Comparison of ENCODE assay signal across 7 mouse cellular contexts in the genomic region with DNA sequence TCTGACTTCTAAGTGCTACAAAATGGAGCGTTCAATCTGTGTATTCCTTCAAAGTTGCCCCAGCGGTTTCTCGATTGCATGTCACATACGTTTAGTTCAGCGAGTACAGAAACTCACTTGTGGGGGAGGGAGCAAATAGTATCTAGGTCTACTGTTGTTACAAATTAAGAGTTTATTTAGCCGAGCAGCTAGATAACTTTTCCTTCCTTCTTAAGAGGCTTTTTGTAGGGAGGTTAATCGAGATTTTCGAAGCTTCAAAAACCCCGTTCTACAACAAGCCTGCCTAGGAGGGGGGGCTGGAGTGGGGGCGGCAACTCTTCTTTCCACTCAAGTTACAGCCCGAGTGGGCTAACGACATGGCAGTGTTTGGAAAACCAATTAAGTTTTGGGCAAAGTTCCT. TPM values are rescaled to one million over a fixed set of nuclear protein-coding genes. Genes with fewer than 3 reads are reported as not detected.
DNase-seq lines count a peak whose midpoint lies in the region; ATAC-seq and TF ChIP-seq lines count a peak whose summit lies in the region.

No protein-coding gene starts in this region.

- H3K27me3 ChIP-seq in lung, postnatal 0 days (replicated peaks; ENCODE audit: insufficient read depth, low read length): no peaks in the 10 kb centered on the region
- no peaks in the 10 kb centered on the region for H3K27me3 ChIP-seq in forebrain, embryonic 15.5 days
- no peaks in the 10 kb centered on the region for H3K27me3 ChIP-seq in limb, embryonic 13.5 days
- no peaks in the 10 kb centered on the region for H3K27me3 ChIP-seq in stomach, embryonic 14.5 days (ENCODE audit: control insufficient read depth, insufficient read depth, low read length)

- no peaks in the 10 kb centered on the region for H3K36me3 ChIP-seq in lung, postnatal 0 days (ENCODE audit: insufficient read depth, low read length)
- no peaks in the 10 kb centered on the region for H3K36me3 ChIP-seq in forebrain, embryonic 15.5 days
- peaks cover 37% of the 10 kb centered on the region for H3K36me3 ChIP-seq in limb, embryonic 13.5 days
- peaks cover 26% of the 10 kb centered on the region for H3K36me3 ChIP-seq in stomach, embryonic 14.5 days (ENCODE audit: control insufficient read depth, insufficient read depth, low read length)

- H3K4me2 ChIP-seq in lung, postnatal 0 days (replicated peaks; ENCODE audit: low read depth, low read length): peak overlapping the region; percentile 73
- peak overlapping the region; percentile 76 for H3K4me2 ChIP-seq in forebrain, embryonic 15.5 days (replicated peaks)
- H3K4me2 ChIP-seq in limb, embryonic 13.5 days (replicated peaks): peak overlapping the region; percentile 74
- peak overlapping the region; percentile 71 for H3K4me2 ChIP-seq in stomach, embryonic 14.5 days (replicated peaks; ENCODE audit: low read depth, low read length)

- ATAC-seq in lung, postnatal 0 days: no peak
- ATAC-seq in forebrain, embryonic 15.5 days (replicated peaks): no peak
- ATAC-seq in limb, embryonic 13.5 days (ENCODE audit: low FRiP score, low read depth): no peak
- no peak for ATAC-seq in stomach, embryonic 14.5 days (ENCODE audit: insufficient number of reproducible peaks, insufficient read depth, low FRiP score, low read depth)

- peak overlapping the region; percentile 98 for H3K27ac ChIP-seq in lung, postnatal 0 days (ENCODE audit: low read length)
- 0 out of 2 replicates have a peak overlapping the region, but pooled peaks have one; percentile 86 for H3K27ac ChIP-seq in forebrain, embryonic 15.5 days (replicated peaks)
- H3K27ac ChIP-seq in limb, embryonic 13.5 days: peak overlapping the region; percentile 100
- peak overlapping the region; percentile 98; the same call in 1 of the 2 replicates for H3K27ac ChIP-seq in stomach, embryonic 14.5 days (ENCODE audit: low read length)

- DNase-seq in lung, postnatal 0 days (ENCODE audit: low spot score): peak; percentile 74
- no peak for DNase-seq in lung, postnatal 36 days
- no peak for DNase-seq in layer of hippocampus, adult 9-10 months (ENCODE audit: low spot score)
- no peak for DNase-seq in urinary bladder, adult 18-20 months (ENCODE audit: low spot score in 2 of 2)

- TF ChIP-seq CTCF in lung, postnatal 0 days (IDR thresholded peaks at IDR 0.05): no peak

- peak overlapping the region; percentile 98 for H3K4me3 ChIP-seq in lung, postnatal 0 days (ENCODE audit: low read depth, low read length)
- H3K4me3 ChIP-seq in forebrain, embryonic 15.5 days: peak overlapping the region; percentile 84
- peak overlapping the region; percentile 90 for H3K4me3 ChIP-seq in limb, embryonic 13.5 days
- H3K4me3 ChIP-seq in stomach, embryonic 14.5 days (ENCODE audit: low read depth, low read length): peak overlapping the region; percentile 90

- 1% methylated on average over 12 of the region's 12 CpGs for WGBS in lung, postnatal 0 days
- under 1% methylated on average over 12 of the region's 12 CpGs for WGBS in forebrain, embryonic 15.5 days
- under 1% methylated on average over 12 of the region's 12 CpGs for WGBS in limb, embryonic 13.5 days
- WGBS in stomach, embryonic 14.5 days: 1% methylated on average over 12 of the region's 12 CpGs

- H3K9me3 ChIP-seq in lung, postnatal 0 days (ENCODE audit: low read length): no peaks in the 10 kb centered on the region
- no peaks in the 10 kb centered on the region for H3K9me3 ChIP-seq in forebrain, embryonic 15.5 days
- H3K9me3 ChIP-seq in limb, embryonic 13.5 days: no peaks in the 10 kb centered on the region
- no peaks in the 10 kb centered on the region for H3K9me3 ChIP-seq in stomach, embryonic 14.5 days (ENCODE audit: control insufficient read depth, low read depth, low read length)

- no peaks in the 10 kb centered on the region for H3K4me1 ChIP-seq in lung, postnatal 0 days (ENCODE audit: insufficient read depth, low read depth, low read length)
- H3K4me1 ChIP-seq in forebrain, embryonic 15.5 days: peaks cover 35% of the 10 kb centered on the region
- H3K4me1 ChIP-seq in limb, embryonic 13.5 days: peaks cover 43% of the 10 kb centered on the region
- peaks cover 7% of the 10 kb centered on the region; the same call in 1 of the 2 replicates for H3K4me1 ChIP-seq in stomach, embryonic 14.5 days (ENCODE audit: control insufficient read depth, insufficient read depth, low read length)

- peak overlapping the region; percentile 97 for H3K9ac ChIP-seq in lung, postnatal 0 days (replicated peaks; ENCODE audit: low read depth)
- H3K9ac ChIP-seq in forebrain, embryonic 15.5 days (replicated peaks): peak overlapping the region; percentile 62
- peak overlapping the region; percentile 98 for H3K9ac ChIP-seq in limb, embryonic 13.5 days
- peak overlapping the region; percentile 98 for H3K9ac ChIP-seq in stomach, embryonic 14.5 days (replicated peaks; ENCODE audit: low read depth, low read length)

- TF ChIP-seq EP300 in lung, postnatal 0 days (IDR thresholded peaks at IDR 0.05): no peak

RNA-seq across cellular contexts. Expression of a gene that starts 1.6 kb away (rescaled TPM):
- 17.0 and 19.0 TPM in 2 replicates for polyA plus RNA-seq in lung, postnatal 0 days (2015; fragmentation: Nextera tagmentation; extraction: Ambion mirVana)
- polyA plus RNA-seq in forebrain, embryonic 15.5 days (2015; fragmentation: Nextera tagmentation; extraction: Ambion mirVana): 8.9 and 9.0 TPM in 2 replicates
- polyA plus RNA-seq in limb, embryonic 13.5 days (2015; fragmentation: Nextera tagmentation; extraction: Ambion mirVana): 47.5 and 48.1 TPM in 2 replicates
- polyA plus RNA-seq in stomach, embryonic 14.5 days (2014; fragmentation: Nextera tagmentation; extraction: Ambion mirVana): 35.1 and 36.2 TPM in 2 replicates

RNA-seq across cellular contexts. Expression of a gene that starts 39.8 kb away (rescaled TPM):
- polyA plus RNA-seq in lung, postnatal 0 days (2015; fragmentation: Nextera tagmentation; extraction: Ambion mirVana): 5.1 and 6.5 TPM in 2 replicates
- 13.8 and 16.5 TPM in 2 replicates for polyA plus RNA-seq in forebrain, embryonic 15.5 days (2015; fragmentation: Nextera tagmentation; extraction: Ambion mirVana)
- 14.5 and 14.9 TPM in 2 replicates for polyA plus RNA-seq in limb, embryonic 13.5 days (2015; fragmentation: Nextera tagmentation; extraction: Ambion mirVana)
- polyA plus RNA-seq in stomach, embryonic 14.5 days (2014; fragmentation: Nextera tagmentation; extraction: Ambion mirVana): 12.0 and 13.8 TPM in 2 replicates
